Mouse (Mus musculus) macrophage (primary cell): ENCODE data around the gene Mapkapk3. TPM values are rescaled to one million over a fixed set of nuclear protein-coding genes. Genes with fewer than 3 reads are reported as not detected.
A peak's percentile ranks its signal among the peaks of the same experiment; 100 is the strongest.

Experiments used
- H3K27ac ChIP-seq: fragments of 350-480 bp; formaldehyde crosslinking; 2 replicates; pipeline ENCODE4 v1.9.0; 2021
- H3K36me3 ChIP-seq: fragments of 350-480 bp; formaldehyde crosslinking; 2 replicates; pipeline ENCODE4 v1.9.0; 2021; ENCODE audit errors: inconsistent target
- H3K4me3 ChIP-seq: fragments of 350-480 bp; formaldehyde crosslinking; 2 replicates; pipeline ENCODE4 v1.9.0; 2021; ENCODE audit errors: inconsistent target
- H3K79me2 ChIP-seq: fragments of 350-480 bp; formaldehyde crosslinking; 2 replicates; pipeline ENCODE4 v1.9.0; 2021; ENCODE audit errors: inconsistent target
- WGBS: methylation state at CpG from one replicate; pipeline ENCODE4 v1.1.7; 2026; ENCODE audit warnings: inconsistent platforms; ENCODE audit not compliant: missing documents; 5-methylcytosine and 5-hydroxymethylcytosine counted together
- polyA plus RNA-seq: library from polyadenylated mRNA; stranded (reverse); fragments of 250-400 nt; gene quantifications from 3 replicates; pipeline ENCODE4 v1.2.4, GENCODE M21; 2018; ENCODE audit warnings: inconsistent platforms

Gene Mapkapk3
- polyA plus RNA-seq, 1 experiment from 2014 or later, result 48.9 TPM

DNA sequence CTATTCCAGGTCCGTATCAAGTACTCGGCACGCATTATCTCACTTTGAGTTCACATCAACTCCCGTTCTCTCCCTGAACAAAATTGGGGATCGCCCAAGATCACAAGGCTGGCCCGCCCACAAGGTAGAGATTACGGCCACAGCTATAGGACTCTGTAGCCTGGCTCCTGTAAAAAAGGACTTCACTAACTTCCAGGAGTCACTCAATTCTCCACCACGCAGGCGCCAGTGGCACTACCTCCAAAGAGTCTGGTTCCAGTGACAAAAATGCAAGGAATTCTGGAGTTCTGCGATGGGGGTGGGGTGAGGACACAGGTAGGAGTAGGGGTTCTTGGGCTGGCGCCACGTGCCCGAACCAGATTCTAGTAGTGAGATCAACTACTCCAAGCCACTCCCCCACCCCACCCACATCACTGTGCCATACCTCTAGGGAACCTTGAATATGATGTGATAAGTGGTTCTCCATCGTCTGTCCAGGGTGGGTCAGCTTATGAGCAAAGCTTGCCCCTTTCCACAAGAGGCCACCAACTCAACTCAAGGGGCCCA, 1.5 kb downstream of the Mapkapk3 start:
- H3K79me2 ChIP-seq, result peaks cover 59% of the 10 kb centered on the region
- peak overlapping the region; percentile 94 for H3K4me3 ChIP-seq
- no peaks in the 10 kb centered on the region for H3K36me3 ChIP-seq
- 76% methylated on average over 14 of the region's 14 CpGs for WGBS
- peak overlapping the region; percentile 88 for H3K27ac ChIP-seq

DNA sequence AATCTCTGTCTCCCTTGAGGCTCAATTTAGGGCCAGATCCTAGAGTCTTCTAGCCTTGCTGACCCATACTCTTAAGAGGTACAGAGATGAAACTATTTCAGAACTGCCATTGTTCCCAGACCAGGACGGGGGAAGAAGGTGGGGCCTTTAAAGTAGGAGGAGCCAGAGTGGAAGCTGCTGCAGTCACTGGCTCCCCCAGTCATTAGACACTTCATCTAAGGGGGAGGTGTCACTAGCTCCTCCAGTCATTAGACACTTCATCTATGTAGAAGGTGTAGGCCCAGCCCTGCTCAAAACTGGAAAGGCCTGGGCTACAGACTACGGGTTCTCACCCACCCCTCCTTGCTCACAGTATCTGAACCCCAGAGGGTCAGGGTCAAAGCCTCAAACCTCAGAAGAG, 2.4 kb downstream of the Mapkapk3 start:
- no peaks in the 10 kb centered on the region for H3K36me3 ChIP-seq
- H3K4me3 ChIP-seq, result peak overlapping the region; percentile 94
- WGBS, result 11% methylated on average over 2 of the region's 2 CpGs
- H3K79me2 ChIP-seq, result peaks cover 68% of the 10 kb centered on the region
- H3K27ac ChIP-seq, result peak overlapping the region; percentile 88

DNA sequence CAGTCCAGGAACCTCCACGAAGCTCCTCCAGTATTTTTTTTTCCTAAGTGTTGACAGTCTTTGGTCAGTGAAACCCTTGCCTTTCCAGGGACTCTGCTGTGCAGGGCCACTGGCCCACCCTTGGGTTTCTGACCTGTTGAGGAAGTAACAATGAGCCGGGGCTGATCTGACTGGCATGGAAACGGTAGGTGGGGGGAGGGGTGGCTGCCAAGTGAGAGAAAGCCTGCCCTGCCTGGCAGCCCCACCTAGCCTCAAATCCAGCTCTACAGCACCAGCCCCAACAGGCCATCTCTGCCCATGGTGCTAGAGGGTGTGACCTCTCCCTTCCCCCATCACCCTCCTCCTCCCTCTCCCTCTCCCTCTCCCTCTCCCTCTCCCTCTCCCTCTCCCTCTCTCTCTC, 4.7 kb downstream of the Mapkapk3 start:
- 2% methylated on average over 3 of the region's 3 CpGs for WGBS
- Histone ChIP-seq H3K36me3 (no peaks in the 10 kb centered on the region), H3K27ac (no peak overlapping the region), H3K4me3 (no peak overlapping the region), H3K79me2 (peaks cover 82% of the 10 kb centered on the region)

DNA sequence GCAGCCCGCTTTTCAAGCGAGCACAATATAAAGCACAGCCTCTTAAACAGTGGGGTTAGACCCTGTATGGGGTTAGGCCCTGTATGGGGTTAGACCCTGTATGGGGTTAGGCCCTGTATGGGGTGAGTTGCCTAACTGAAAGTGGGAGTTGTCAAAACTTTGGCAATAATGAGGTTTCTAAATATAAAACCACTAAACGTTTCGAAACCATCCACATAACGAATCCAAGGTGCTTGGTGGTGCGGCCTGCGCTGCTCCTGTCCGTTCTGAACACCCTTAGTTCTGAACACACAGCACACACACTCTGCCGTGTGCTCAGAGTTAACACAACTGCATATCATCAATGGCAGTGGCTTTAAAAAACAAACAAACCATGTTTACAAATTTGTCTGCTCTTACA, 6.7 kb downstream of the Mapkapk3 start:
- Histone ChIP-seq H3K36me3 (no peaks in the 10 kb centered on the region), H3K4me3 (no peak overlapping the region), H3K27ac (no peak overlapping the region), H3K79me2 (peaks cover 90% of the 10 kb centered on the region)
- WGBS, result 20% methylated on average over 9 of the region's 9 CpGs

DNA sequence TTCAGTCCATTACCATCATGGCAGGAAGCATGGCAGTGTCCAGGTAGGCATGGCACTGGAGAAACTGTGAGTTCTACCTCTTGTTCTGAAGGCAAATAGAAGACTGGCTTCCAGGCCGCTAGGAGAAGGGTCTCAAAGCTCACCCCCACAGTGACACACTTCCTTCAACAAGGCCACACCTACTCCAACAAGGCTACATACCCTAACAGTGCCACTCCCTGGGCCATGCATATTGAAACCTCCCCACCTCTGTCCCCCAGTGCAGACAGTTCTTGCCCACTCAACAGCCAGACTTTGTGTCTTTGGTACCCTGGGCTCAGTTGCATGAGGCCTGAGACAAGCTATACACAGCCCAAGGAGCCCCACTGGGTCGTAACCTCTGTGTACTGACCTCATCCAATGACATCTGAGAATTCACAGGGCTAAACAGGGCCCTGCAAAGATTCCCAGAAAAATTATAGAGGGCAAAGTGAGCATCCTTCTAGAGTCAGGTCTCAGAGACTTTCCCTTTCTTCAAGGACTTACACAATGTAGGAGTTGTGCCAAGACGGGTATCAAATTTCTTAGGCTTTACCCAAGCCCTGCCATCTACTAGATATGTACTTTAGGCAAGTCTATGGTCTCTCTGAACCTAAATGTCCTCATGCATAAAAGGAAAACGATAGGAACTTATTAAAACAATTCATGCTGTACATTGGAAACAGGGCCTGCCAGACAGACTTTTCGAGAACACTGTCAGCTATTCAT, 8.3 kb downstream of the Mapkapk3 start:
- Histone ChIP-seq H3K79me2 (peaks cover 90% of the 10 kb centered on the region), H3K27ac (no peak overlapping the region), H3K4me3 (no peak overlapping the region), H3K36me3 (no peaks in the 10 kb centered on the region)
- 72% methylated on average over 5 of the region's 5 CpGs for WGBS

DNA sequence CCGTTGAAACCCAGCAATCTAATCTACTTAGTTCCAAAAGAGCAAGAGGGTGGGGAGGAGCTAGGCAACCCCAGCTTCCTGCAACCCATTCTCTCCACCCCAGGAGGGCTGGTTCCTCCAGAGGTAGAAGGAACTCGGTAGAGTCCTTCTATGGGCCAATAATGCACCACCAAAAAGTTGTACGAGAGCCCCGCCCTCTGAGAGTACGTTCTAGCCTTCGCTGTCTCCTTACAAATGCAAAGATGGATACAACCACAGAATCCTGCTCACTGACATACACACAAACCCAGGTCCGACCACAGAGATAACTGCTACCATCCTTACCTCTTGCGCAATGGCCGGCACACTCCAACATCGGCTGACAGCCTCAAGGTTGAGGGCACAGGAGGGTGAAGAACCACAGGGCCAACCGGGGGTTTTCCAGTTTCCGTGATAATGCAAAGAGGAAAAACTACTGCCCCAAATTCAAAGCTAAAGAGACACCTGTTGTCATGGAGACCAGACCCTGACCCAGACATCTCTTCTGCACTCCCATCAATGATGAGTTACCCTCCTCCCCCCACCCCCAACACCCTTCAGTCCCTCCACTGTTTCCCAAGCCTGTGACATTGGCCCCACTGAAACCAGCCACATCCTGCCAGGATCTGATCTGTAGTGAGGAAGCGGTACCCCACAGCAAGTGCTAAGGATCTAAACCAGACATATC, 9.2 kb downstream of the Mapkapk3 start:
- Histone ChIP-seq H3K36me3 (peaks cover 7% of the 10 kb centered on the region; the same call in 1 of the 2 replicates), H3K4me3 (peak overlapping the region; percentile 8; the same call in 1 of the 2 replicates), H3K79me2 (peaks cover 90% of the 10 kb centered on the region), H3K27ac (peak overlapping the region; percentile 70)
- 11% methylated on average over 13 of the region's 13 CpGs for WGBS

DNA sequence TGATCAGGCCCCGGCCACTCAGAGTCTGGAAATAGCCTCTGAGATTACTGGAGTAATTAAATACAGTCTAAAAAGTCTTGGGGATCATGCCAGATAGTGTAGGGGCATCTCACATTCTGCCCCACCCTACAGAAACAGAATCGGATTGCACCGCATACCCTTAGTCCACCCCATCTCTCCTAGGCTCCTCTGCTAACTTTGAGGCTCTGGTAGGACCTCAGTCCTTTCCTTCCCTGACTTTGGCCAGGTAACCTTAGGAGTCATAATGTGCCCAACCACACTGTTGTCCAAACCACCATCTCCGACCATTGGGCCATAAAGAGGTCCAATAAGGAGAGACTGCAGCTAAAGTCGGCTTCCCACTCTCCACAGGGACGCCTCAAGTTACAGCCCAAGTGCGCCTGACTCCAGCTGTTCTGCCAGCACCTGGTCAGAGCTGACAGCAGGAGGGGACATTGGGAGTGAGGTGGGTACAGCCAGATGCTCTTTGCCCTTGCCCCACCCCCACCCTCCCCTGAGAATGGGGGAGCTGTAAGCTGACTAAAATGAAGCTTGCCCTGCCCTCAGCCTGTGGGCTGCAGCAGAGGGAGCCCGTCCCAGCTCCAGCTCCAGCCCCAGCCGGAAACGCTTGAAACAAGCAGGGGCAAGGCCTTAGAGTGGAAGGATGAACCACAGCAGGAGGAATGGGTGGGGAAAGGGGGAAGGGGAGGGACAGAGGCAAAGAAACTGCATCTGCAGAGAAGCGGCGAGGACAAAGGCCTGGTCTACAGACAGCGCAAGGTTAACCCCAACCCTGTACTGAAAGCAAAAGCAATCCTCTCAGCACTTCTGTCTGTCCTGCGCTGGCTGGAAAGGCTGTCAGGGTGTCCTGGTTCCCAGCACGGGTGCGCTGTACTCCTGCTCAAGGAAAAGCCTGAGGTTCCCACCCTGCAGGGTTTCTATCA, 10.0 kb downstream of the Mapkapk3 start:
- H3K79me2 ChIP-seq, result peaks cover 90% of the 10 kb centered on the region
- H3K27ac ChIP-seq, result peak overlapping the region; percentile 70
- 28% methylated on average over 16 of the region's 16 CpGs for whole genome bisulfite sequencing
- H3K36me3 ChIP-seq, result peaks cover 9% of the 10 kb centered on the region; the same call in 1 of the 2 replicates
- peak overlapping the region; percentile 8; the same call in 1 of the 2 replicates for H3K4me3 ChIP-seq

DNA sequence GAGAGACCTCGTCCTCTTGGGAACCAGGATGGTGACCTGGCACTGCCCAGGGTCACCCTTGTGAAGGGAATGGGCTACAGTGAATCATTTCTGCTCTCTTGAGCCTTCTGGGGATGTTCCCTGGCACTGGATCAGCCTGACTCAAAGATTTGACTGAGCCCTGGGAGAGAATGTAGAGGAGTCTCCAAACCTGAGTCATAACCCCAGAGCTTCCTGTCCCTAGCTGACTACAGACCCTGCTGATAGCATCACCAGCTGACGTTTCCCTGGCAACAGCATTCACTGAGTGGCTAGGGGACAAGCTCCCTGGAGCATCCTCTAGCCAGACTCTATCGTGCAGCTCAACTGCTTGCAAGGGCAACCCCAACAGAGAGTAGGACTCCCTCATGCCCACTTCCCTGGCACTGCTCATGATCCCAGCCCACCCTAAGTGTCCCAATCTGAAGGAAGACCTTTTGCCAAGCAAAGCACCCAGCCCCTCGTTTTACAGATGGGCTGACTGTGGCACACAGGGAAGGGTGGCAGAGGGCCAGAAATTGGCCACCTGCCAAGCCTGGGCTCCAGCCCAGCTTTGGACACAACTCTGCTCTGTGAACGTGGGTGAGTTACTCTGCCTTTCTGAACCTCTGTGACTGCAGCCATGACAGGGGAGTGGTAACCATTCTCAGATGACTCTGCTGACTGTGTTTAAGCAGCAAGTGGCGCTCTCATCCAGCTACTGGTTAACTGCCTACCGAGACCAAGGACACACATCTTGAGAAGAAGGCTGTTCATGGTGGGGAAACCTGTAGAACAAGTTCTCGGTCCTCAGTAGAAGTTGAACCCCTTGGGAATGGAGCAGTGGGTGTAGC, 10.9 kb downstream of the Mapkapk3 start:
- peaks cover 9% of the 10 kb centered on the region; the same call in 1 of the 2 replicates for H3K36me3 ChIP-seq
- whole genome bisulfite sequencing, result 51% methylated on average over 8 of the region's 8 CpGs
- H3K27ac ChIP-seq, result peak overlapping the region; percentile 70; the same call in 1 of the 2 replicates
- no peak overlapping the region for H3K4me3 ChIP-seq
- peaks cover 90% of the 10 kb centered on the region for H3K79me2 ChIP-seq

DNA sequence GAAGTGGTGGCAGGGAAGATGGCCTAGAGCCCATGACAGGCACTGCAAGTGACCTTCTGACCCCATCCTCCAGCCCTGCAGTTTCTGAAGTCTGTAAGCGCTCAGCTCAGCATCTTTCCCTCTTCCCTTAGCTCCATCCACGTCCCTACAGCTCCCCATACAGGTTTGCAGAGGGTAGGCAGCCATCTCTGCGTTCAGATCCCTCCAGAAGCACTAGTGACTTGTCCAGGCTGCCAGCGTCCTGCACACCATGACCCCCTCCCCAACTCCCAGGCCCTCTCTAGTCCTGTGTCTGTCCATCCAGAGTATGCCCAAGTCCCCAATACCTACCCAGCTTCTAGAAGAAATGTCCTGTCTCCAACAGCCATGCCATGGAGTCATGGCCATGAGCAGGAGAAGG, 11.6 kb downstream of the Mapkapk3 start:
- no peak overlapping the region for H3K4me3 ChIP-seq
- H3K79me2 ChIP-seq, result peaks cover 90% of the 10 kb centered on the region
- peaks cover 9% of the 10 kb centered on the region; the same call in 1 of the 2 replicates for H3K36me3 ChIP-seq
- WGBS, result 85% methylated on average over 4 of the region's 4 CpGs
- peak overlapping the region; percentile 15; the same call in 1 of the 2 replicates for H3K27ac ChIP-seq

DNA sequence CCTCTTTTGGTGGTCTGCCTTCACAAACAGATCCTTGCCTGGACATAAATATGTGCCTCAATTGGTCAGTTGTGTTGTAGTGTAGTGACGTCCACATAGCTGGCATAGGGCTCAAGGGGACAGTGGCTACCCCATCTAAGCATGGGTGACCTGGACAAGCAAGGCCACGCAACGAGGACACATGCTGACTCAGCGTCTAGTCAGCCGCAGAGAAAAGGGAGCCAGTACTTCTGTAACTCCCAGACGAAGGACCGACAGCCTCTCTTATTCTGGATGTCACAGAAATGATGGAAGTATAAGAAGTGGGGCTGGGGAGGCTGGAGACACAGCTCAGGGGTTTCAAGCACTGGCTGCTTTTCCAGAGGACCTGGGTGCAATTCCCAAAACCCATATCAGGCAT, 12.1 kb downstream of the Mapkapk3 start:
- Histone ChIP-seq H3K36me3 (peaks cover 9% of the 10 kb centered on the region; the same call in 1 of the 2 replicates), H3K27ac (no peak overlapping the region), H3K4me3 (no peak overlapping the region), H3K79me2 (peaks cover 90% of the 10 kb centered on the region)
- 86% methylated on average over 7 of the region's 7 CpGs for WGBS

DNA sequence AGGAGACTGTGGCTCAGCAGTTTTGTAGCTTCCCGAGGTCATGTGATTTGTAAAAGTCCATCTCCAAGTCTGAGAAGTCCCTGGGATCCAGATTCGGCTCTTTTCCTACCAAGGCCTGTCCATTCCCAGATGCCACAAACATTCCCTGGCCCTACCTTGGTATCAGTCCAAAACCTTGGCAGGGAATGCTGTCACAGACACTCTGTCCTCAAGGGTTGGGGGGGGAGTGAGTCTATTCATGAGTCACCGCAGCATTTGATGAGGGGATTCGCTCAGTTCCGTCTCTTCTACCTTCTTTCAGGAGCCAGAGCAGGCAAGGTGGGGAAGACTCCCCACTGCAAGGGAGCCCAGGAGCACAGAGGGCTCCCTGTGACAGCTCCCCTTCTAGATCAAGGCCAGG, 14.0 kb downstream of the Mapkapk3 start:
- peaks cover 9% of the 10 kb centered on the region; the same call in 1 of the 2 replicates for H3K36me3 ChIP-seq
- H3K4me3 ChIP-seq, result no peak overlapping the region
- H3K27ac ChIP-seq, result no peak overlapping the region
- H3K79me2 ChIP-seq, result peaks cover 92% of the 10 kb centered on the region
- 85% methylated on average over 5 of the region's 5 CpGs for WGBS

DNA sequence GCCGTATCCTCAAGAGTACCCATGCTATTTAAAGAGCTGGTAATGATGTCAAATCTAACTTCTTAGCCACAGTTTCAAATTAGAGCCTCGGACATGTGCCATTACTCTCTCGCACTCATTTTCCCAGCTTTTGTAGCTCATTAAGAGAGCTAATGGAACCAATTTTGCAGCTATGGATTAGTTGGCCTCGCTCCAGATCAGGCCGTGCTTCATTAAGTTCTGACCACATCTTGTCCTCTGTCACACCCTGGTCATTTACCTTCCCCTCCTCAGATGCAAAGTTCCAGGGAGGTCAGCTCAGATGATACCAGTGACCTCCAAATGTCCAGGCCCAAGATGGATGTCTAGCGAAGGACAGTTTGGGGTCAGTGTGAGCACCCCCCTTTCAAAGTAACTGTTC, 14.9 kb downstream of the Mapkapk3 start:
- Histone ChIP-seq H3K36me3 (peaks cover 9% of the 10 kb centered on the region; the same call in 1 of the 2 replicates), H3K4me3 (no peak overlapping the region), H3K79me2 (peaks cover 100% of the 10 kb centered on the region), H3K27ac (no peak overlapping the region)
- WGBS, result 88% methylated on average over 6 of the region's 6 CpGs

DNA sequence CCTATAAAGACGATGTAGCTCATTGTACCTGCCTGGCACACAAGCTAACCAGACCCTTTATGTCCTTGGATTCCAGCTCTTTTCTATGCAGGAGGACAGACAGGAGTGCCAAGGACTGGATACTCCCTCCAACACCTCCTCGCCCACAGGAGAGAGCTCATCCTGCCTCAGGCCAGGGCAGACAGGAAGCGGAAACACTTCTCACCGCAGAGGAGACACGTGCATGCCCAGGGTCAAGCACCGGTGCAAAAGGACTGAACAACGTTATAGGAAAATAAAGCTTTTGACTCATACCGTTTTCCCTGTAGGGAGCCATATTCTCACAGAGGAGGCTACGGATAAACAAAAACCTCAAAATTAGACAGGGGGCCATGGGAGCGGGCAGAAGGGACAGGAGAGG, 16.5 kb downstream of the Mapkapk3 start:
- Histone ChIP-seq H3K36me3 (peaks cover 9% of the 10 kb centered on the region; the same call in 1 of the 2 replicates), H3K27ac (no peak overlapping the region), H3K79me2 (peaks cover 100% of the 10 kb centered on the region), H3K4me3 (no peak overlapping the region)
- 32% methylated on average over 10 of the region's 10 CpGs for WGBS
